Mouse (Mus musculus) lung, embryonic 15.5 days (tissue): Measurements from ENCODE around the gene Igfbp6. TPM values are rescaled to one million over a fixed set of nuclear protein-coding genes. Genes with fewer than 3 reads are reported as not detected.
"Not testable (repeated sequence)": the region's sequence is repeated elsewhere in the genome, so short reads cannot be mapped to it uniquely, and the experiment has no call there.

Experiments
- ATAC-seq: fragments of 200-750 bp; cut with Nextera tagmentation; 2 replicates; pipeline ENCODE4 v1.8.0; 2017; ENCODE audit warnings: moderate number of reproducible peaks, borderline replicate concordance; ENCODE audit not compliant: low FRiP score, low TSS enrichment; ENCODE audit errors: extremely low read depth
- H3K27ac ChIP-seq: fragments of 300-500 bp; sonication (generic); 2 replicates; pipeline ENCODE4 v1.5.1; 2015; ENCODE audit warnings: moderate library complexity, mild to moderate bottlenecking, inconsistent platforms
- H3K27me3 ChIP-seq: fragments of 300-500 bp; sonication (generic); 2 replicates; pipeline ENCODE4 v1.6.1; 2015; ENCODE audit warnings: inconsistent platforms
- H3K36me3 ChIP-seq: fragments of 300-500 bp; sonication (generic); 2 replicates; pipeline ENCODE4 v1.6.1; 2015; ENCODE audit warnings: inconsistent platforms
- H3K4me1 ChIP-seq: fragments of 300-500 bp; sonication (generic); 2 replicates; pipeline ENCODE4 v1.6.1; 2015; ENCODE audit warnings: inconsistent platforms
- H3K4me2 ChIP-seq: fragments of 300-500 bp; sonication (generic); 2 replicates; pipeline ENCODE4 v1.6.1; 2015; ENCODE audit warnings: inconsistent platforms, mild to moderate bottlenecking, moderate library complexity
- H3K4me3 ChIP-seq: fragments of 300-500 bp; sonication (generic); 2 replicates; pipeline ENCODE4 v1.5.1; 2015; ENCODE audit warnings: mild to moderate bottlenecking, inconsistent platforms
- H3K9ac ChIP-seq: fragments of 300-500 bp; sonication (generic); 2 replicates; pipeline ENCODE4 v1.6.1; 2015; ENCODE audit warnings: inconsistent platforms
- H3K9me3 ChIP-seq: fragments of 300-500 bp; sonication (generic); 2 replicates; pipeline ENCODE4 v1.6.1; 2016; ENCODE audit warnings: inconsistent platforms
- WGBS: fragments of 180-500 bp; shearing (Covaris S2); methylation state at CpG from one replicate; pipeline ENCODE4 v1.1.7; 2015; 5-methylcytosine and 5-hydroxymethylcytosine counted together
- polyA plus RNA-seq: library from polyadenylated mRNA; unstranded; fragments of >200 nt; fragmentation: Nextera tagmentation; extraction: Ambion mirVana; gene quantifications from 2 replicates; pipeline ENCODE4 v1.2.1, GENCODE M21; 2015

Gene Igfbp6
- polyA plus RNA-seq, 1 experiment from 2014 or later, result 16.8 TPM

GRCm38 (mm10) chr15:102146882-102147281 lies 2.7 kb downstream of the Igfbp6 start:
- Histone ChIP-seq H3K4me2 (no peak overlapping the region), H3K4me3 (no peak overlapping the region), H3K4me1 (peaks cover 37% of the 10 kb centered on the region), H3K36me3 (no peaks in the 10 kb centered on the region), H3K9ac (no peak overlapping the region), H3K27ac (no peak overlapping the region), H3K27me3 (peaks cover 27% of the 10 kb centered on the region), H3K9me3 (no peaks in the 10 kb centered on the region)
- ATAC-seq, result no peak
- WGBS, result 3% methylated on average over 1 of the region's 1 CpGs

GRCm38 (mm10) chr15:102147674-102148402 lies 3.7 kb downstream of the Igfbp6 start:
- no peak overlapping the region for H3K27ac ChIP-seq
- WGBS, result 51% methylated on average over 16 of the region's 16 CpGs
- no peaks in the 10 kb centered on the region for H3K9me3 ChIP-seq
- no peaks in the 10 kb centered on the region for H3K36me3 ChIP-seq
- H3K4me3 ChIP-seq, result no peak overlapping the region
- peaks cover 27% of the 10 kb centered on the region for H3K27me3 ChIP-seq
- no peak for ATAC-seq
- no peak overlapping the region for H3K4me2 ChIP-seq
- H3K9ac ChIP-seq, result no peak overlapping the region
- peaks cover 31% of the 10 kb centered on the region for H3K4me1 ChIP-seq

- no peak overlapping the region for H3K27ac ChIP-seq
- H3K27me3 ChIP-seq, result peaks cover 17% of the 10 kb centered on the region
- H3K36me3 ChIP-seq, result no peaks in the 10 kb centered on the region
- H3K4me2 ChIP-seq, result no peak overlapping the region
- no peaks in the 10 kb centered on the region for H3K9me3 ChIP-seq
- H3K4me3 ChIP-seq, result no peak overlapping the region
- ATAC-seq, result no peak
- H3K4me1 ChIP-seq, result peaks cover 14% of the 10 kb centered on the region
- no peak overlapping the region for H3K9ac ChIP-seq
- WGBS, result 68% methylated on average over 4 of the region's 4 CpGs
Measured at GRCm38 (mm10) chr15:102149561-102149960, 5.4 kb downstream of the Igfbp6 start.

GRCm38 (mm10) chr15:102150301-102151135 lies 6.4 kb downstream of the Igfbp6 start, which contains the start of gene Soat2:
Gene Soat2 (plus strand): TSS chr15:102150526.
- H3K9me3 ChIP-seq, result no peaks in the 10 kb centered on the region
- H3K4me3 ChIP-seq, result no peak within 1 kb of the TSS
- H3K27ac ChIP-seq, result no peak within 1 kb of the TSS
- H3K9ac ChIP-seq, result peak within 1 kb of the TSS; percentile 2; the same call in 1 of the 2 replicates
- peaks cover 7% of the 10 kb centered on the region for H3K27me3 ChIP-seq
- 28% methylated on average over 20 of the region's 20 CpGs for WGBS
- H3K4me1 ChIP-seq, result peaks cover 10% of the 10 kb centered on the region
- no peak for ATAC-seq
- H3K4me2 ChIP-seq, result 0 out of 2 replicates have a peak within 1 kb of the TSS, but pooled peaks have one; percentile 14
- no peaks in the 10 kb centered on the region for H3K36me3 ChIP-seq

- H3K27me3 ChIP-seq, result no peaks in the 10 kb centered on the region
- H3K36me3 ChIP-seq, result no peaks in the 10 kb centered on the region
- 35% methylated on average over 4 of the region's 4 CpGs for WGBS
- H3K9ac ChIP-seq, result no peak overlapping the region
- ATAC-seq, result no peak
- H3K4me2 ChIP-seq, result no peak overlapping the region
- no peak overlapping the region for H3K27ac ChIP-seq
- H3K4me3 ChIP-seq, result no peak overlapping the region
- H3K4me1 ChIP-seq, result peaks cover 13% of the 10 kb centered on the region
- H3K9me3 ChIP-seq, result no peaks in the 10 kb centered on the region
Measured at GRCm38 (mm10) chr15:102152646-102153045, 8.5 kb downstream of the Igfbp6 start.

- H3K27ac ChIP-seq, H3K9me3 ChIP-seq, ATAC-seq, H3K4me2 ChIP-seq, H3K27me3 ChIP-seq, H3K36me3 ChIP-seq, H3K4me3 ChIP-seq, H3K9ac ChIP-seq: not testable (repeated sequence)
- WGBS, result 84% methylated on average over 6 of the region's 6 CpGs
- peaks cover 13% of the 10 kb centered on the region for H3K4me1 ChIP-seq
Measured at GRCm38 (mm10) chr15:102155006-102155405, 10.8 kb downstream of the Igfbp6 start.

- Histone ChIP-seq H3K9me3 (no peaks in the 10 kb centered on the region), H3K4me2 (no peak overlapping the region), H3K27ac (no peak overlapping the region), H3K4me1 (0 out of 2 replicates have a peak, but pooled peaks cover 3% of the 10 kb centered on the region), H3K9ac (no peak overlapping the region), H3K36me3 (no peaks in the 10 kb centered on the region), H3K27me3 (no peaks in the 10 kb centered on the region), H3K4me3 (no peak overlapping the region)
- 0 out of 2 replicates have a peak, but pooled peaks have one; percentile 44 for ATAC-seq
- 39% methylated on average over 20 of the region's 20 CpGs for WGBS
Measured at GRCm38 (mm10) chr15:102156836-102157235, 12.7 kb downstream of the Igfbp6 start.

- Histone ChIP-seq H3K9ac (no peak overlapping the region), H3K9me3 (no peaks in the 10 kb centered on the region), H3K4me2 (no peak overlapping the region), H3K36me3 (no peaks in the 10 kb centered on the region), H3K4me3 (no peak overlapping the region), H3K4me1 (peaks cover 3% of the 10 kb centered on the region; the same call in 1 of the 2 replicates), H3K27me3 (no peaks in the 10 kb centered on the region), H3K27ac (no peak overlapping the region)
- 53% methylated on average over 27 of the region's 27 CpGs for WGBS
- ATAC-seq, result no peak
Measured at GRCm38 (mm10) chr15:102160415-102161060, 16.4 kb downstream of the Igfbp6 start.

- H3K4me2 ChIP-seq, result no peak overlapping the region
- no peak overlapping the region for H3K27ac ChIP-seq
- peaks cover 11% of the 10 kb centered on the region for H3K4me1 ChIP-seq
- H3K9me3 ChIP-seq, result no peaks in the 10 kb centered on the region
- no peak overlapping the region for H3K9ac ChIP-seq
- H3K27me3 ChIP-seq, result no peaks in the 10 kb centered on the region
- ATAC-seq, result no peak
- H3K36me3 ChIP-seq, result no peaks in the 10 kb centered on the region
- 50% methylated on average over 3 of the region's 3 CpGs for WGBS
- no peak overlapping the region for H3K4me3 ChIP-seq
Measured at GRCm38 (mm10) chr15:102163900-102164693, 19.9 kb downstream of the Igfbp6 start.

- 30% methylated on average over 6 of the region's 6 CpGs for WGBS
- no peak overlapping the region for H3K9ac ChIP-seq
- H3K4me2 ChIP-seq, result no peak overlapping the region
- H3K9me3 ChIP-seq, result no peaks in the 10 kb centered on the region
- H3K36me3 ChIP-seq, result no peaks in the 10 kb centered on the region
- H3K27me3 ChIP-seq, result no peaks in the 10 kb centered on the region
- no peak overlapping the region for H3K4me3 ChIP-seq
- peaks cover 11% of the 10 kb centered on the region for H3K4me1 ChIP-seq
- ATAC-seq, result no peak
- no peak overlapping the region for H3K27ac ChIP-seq
Measured at GRCm38 (mm10) chr15:102165468-102166100, 21.4 kb downstream of the Igfbp6 start.

- peak overlapping the region; percentile 48 for H3K27ac ChIP-seq
- 19% methylated on average over 6 of the region's 6 CpGs for WGBS
- no peak overlapping the region for H3K9ac ChIP-seq
- H3K4me2 ChIP-seq, result no peak overlapping the region
- no peaks in the 10 kb centered on the region for H3K9me3 ChIP-seq
- peaks cover 11% of the 10 kb centered on the region for H3K4me1 ChIP-seq
- 0 out of 2 replicates have a peak, but pooled peaks have one; percentile 57 for ATAC-seq
- H3K27me3 ChIP-seq, result no peaks in the 10 kb centered on the region
- no peak overlapping the region for H3K4me3 ChIP-seq
- H3K36me3 ChIP-seq, result no peaks in the 10 kb centered on the region; the same call in 1 of the 2 replicates
Measured at GRCm38 (mm10) chr15:102167620-102168021, 23.5 kb downstream of the Igfbp6 start.
